Mouse (Mus musculus) frontal cortex, postnatal 14 days (tissue): ENCODE measurements around the gene Arsg.

ENCODE experiments used
- DNase-seq, 2 experiments: peaks; one replicate each; pipeline ENCODE4 v3.0.0; 2022; ENCODE audit warnings: low spot score in 2 of 2

Gene Arsg

DNA sequence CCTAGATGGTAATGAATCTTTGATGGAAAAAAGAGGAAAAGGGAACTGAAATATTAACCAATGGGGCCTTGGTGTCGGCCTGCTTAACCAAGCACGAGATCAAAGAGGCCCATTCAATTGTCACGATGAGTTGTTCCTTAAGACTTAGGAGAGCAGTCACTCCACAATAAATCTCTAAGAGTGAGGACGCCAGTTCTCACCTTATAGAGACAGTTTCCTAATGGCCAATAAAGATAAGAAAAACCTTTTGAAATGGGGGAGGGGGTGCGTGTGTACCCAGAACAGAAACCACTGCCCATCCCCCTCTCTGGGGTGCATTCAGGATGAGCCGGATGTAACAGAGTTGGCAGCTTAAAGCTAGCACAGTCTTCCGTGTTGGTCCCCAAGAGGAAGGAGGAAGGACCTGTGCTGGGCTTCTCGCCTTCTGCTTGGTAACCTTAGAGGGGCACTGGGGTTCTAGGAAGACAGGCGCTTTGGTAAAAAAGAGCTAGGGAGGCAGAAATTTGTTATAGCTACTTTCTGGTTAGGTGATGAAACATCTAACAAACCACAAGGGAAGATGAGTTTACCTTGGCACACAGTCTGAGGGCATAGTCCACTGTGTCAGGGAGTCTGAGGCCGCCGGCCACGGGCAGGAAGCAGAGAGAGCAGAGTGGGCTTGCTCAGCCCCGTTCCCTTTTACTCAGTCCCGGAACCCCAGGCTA is 22.7 kb downstream of the Arsg start:
- no peak for DNase-seq

DNA sequence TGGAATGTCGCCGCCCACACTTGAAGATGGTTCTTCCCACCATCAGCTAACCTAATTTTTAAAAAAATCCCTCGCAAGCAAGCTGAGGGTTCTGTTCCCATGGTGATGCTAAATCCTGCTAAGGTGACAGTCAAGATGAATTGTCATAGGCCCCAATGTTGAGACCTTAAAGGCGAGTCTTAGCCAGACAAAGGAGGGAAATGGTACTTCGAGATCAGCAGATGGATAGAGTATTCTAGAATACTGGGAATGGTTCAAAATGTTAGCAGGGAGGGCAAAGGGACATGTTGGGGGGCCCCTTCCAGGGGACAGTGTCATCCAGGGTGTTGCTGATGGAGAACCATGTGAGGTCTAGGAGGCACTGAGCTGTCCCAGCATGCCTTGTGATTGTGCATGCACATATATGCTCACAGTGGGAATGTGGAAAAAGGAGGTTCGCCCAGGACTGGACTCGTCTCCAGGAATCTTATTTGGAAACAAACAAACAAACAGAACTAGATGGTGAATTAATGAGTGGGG is 23.4 kb downstream of the Arsg start:
- DNase-seq: no peak

- no peak for DNase-seq
Observed at GRCm38 (mm10) chr11:109496996-109497714, 24.0 kb downstream of the Arsg start.

- DNase-seq: no peak
Observed at GRCm38 (mm10) chr11:109497990-109498389, 24.8 kb downstream of the Arsg start.

GRCm38 (mm10) chr11:109500206-109500605 is 27.0 kb downstream of the Arsg start:
- no peak for DNase-seq

GRCm38 (mm10) chr11:109504977-109505376 is 31.8 kb downstream of the Arsg start:
- no peak for DNase-seq

GRCm38 (mm10) chr11:109505823-109506222 is 32.6 kb downstream of the Arsg start:
- no peak for DNase-seq

GRCm38 (mm10) chr11:109507068-109507467 is 33.9 kb downstream of the Arsg start:
- no peak for DNase-seq

DNA sequence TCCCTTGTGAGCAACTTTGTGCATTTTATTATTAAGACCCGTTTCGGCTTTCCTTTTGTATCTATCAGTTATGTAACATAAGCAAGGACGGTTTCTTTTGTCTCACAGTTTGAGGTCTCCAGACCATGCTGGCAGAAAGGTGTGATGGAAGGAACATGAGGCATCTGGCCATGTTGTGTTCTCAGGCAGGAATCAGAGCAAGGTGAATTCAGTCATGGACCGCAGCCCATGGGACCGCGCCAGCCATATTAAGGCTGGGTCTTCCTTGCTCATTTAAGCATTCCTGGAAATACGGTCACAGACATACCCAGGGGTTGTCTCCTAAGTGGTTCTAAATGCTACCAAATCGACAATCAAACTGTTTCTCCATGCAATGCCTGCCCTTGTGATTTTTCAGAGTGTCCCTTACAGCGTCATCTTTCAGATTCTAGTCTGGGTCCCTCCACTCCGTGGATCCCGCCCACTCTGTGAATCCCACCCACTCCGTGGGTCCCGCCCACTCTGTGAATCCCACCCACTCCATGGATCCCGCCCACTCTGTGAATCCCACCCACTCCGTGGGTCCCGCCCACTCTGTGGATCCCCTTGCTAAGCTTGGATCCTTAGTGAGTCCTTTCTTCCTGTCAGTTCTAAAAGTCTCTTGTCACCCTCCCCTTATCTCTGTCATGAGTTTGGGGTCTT is 40.0 kb downstream of the Arsg start:
- no peak for DNase-seq

- DNase-seq: no peak
Observed at GRCm38 (mm10) chr11:109514064-109514612, 41.0 kb downstream of the Arsg start.

DNA sequence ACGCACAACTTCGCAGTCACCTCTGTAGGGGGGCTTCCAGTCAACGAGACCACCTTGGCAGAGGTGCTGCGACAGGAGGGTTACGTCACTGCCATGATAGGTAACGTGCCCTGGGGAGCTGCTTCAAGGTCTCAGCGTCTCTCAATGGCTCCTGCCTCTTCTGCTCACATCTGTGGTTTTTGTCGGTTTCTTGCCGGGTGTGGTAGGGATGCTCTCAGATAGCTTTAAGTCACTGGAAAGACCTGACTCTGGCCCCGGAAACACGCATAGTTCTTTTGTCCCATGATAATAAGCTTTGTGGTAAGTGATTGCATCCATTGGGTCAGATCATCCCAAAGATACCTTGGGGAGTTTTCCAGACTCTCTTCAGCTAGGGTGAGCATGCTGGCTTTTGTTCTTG is 44.2 kb downstream of the Arsg start:
- DNase-seq: no peak

DNA sequence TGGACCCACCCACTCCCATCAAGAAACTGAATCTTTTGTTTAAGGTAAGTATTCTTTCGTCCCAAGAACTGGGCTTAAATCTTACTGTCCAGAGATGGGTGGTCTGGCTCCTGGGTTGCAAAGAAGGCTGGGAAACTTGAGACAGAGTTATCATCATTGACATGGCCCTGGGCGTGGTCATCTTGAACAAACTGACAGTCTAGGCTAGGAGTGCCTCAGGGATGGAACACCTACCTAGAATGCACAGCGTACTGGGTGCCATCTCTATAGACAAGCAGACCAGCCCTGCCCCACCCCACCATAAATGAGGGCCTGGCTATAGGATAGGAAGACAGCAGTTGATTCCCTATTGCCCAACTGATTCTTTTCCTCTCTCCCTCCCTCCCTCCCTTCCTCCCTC is 44.6 kb downstream of the Arsg start:
- no peak for DNase-seq

GRCm38 (mm10) chr11:109520958-109521357 is 47.8 kb downstream of the Arsg start:
- no peak for DNase-seq

DNA sequence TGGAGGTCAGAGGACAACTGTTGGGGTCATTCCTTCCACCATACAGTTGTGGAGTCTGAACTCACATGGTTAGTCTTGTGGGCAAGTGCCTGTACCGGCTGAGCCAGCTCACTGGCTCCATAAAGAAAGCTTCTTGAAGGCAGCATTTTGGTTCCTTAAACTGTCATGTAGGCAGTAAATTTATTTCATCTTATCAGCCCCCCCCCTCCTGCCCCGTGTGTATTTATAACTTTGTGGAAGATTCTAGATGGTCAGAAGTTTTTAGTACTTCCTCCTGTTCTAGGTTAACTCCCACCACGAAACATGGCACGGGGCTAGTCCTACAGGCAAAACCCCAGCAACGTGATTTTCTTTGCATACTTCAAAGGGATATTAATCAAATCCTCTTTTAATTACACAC is 51.7 kb downstream of the Arsg start:
- DNase-seq: no peak

GRCm38 (mm10) chr11:109525571-109525970 is 52.4 kb downstream of the Arsg start:
- DNase-seq: no peak

DNA sequence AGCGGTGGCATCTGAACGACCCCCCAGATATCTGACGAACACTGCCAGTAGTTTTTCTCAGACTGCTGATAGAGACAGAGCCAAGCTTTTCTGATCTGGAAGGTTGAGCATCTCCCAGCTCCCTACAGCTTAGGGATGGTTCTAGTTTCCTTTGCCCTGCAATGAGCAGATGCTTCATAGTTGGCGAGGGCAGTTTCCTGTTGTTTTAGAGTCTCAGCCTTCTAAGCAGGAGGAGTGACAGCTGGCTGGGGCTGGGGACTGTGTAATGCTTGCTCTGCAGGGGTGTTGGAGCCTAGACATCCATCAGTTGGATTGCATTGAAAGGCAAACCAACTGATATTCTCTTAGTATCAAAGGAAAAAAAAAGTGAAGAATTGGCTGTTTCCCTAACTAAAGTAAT is 56.9 kb downstream of the Arsg start:
- no peak for DNase-seq

DNA sequence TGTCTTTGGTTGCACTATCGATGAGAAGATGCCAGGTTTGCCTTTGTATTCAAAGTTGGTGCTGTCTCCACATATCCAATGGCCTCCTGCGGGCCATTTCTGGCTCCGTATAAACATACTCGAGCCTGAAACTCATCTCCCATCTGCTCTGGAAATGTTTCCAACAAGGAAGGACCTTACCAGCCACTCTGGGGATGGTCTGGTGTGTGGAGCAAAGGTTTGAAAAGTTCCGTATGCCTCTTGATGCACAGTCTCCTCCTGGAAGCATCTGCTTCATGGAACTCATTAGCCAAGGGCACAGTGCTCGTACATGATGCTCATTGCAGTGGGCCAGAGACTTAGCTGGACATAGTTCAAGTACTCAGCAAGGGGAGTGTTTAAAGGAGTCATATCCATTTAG is 62.8 kb downstream of the Arsg start:
- no peak for DNase-seq

DNA sequence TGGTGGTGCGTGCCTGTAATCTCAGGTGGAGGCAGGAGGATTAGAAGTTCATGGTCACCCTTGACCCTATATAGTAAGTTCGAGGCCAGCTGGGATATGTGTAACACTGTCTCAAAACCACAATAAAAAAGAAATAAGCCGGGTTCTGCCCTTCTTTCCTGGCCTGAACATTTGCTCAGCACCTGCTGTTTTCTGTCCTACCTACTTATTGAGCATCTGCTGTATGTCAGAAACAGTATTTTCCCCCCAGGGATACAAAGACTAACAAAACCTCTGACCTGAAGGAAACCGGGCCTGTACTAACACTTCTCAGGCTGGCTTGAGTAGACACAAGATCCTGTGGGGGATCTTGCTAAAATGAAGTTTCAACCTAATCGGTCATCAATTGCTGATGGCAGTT is 63.8 kb downstream of the Arsg start:
- no peak for DNase-seq

GRCm38 (mm10) chr11:109539290-109539689 is 66.1 kb downstream of the Arsg start:
- no peak for DNase-seq

DNA sequence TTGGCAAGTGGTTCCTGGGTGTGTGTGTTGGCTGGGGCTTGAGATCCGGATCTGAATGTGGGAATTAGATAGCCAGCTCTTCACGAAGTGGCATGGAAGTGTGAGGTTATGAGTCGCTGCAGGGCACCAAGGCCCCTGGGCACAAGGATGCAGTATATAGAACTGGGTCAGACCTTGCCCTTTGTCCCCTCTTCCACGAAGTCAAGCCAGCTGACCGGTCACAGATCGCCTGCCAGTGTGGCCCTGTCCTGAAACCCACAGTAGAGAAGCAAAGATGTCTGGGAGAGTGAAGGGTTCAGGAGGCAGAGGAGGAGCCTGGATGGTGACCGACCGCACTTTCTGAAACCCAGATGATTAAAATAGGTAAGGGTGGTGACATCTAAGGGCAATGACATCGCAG is 70.3 kb downstream of the Arsg start:
- DNase-seq: no peak

DNA sequence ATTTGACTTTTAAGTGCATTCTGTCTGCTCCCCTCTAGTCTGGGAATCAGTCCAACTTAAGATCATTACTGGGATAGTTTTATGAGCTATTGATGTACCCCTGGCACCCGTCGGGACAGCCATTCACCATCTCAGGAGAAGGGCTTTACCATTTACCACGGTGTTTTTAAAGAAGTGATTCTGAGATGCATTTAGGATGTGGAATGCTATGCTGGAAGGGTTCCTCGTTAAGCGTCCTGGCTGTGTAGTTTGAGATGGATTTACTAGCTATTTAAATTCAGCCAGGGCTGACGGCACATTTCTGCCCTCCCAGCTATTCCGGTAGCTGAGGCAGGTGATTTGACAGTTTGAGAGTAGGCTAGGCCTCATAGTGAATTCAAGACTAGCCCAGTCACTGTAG is 71.3 kb downstream of the Arsg start:
- DNase-seq: no peak

DNA sequence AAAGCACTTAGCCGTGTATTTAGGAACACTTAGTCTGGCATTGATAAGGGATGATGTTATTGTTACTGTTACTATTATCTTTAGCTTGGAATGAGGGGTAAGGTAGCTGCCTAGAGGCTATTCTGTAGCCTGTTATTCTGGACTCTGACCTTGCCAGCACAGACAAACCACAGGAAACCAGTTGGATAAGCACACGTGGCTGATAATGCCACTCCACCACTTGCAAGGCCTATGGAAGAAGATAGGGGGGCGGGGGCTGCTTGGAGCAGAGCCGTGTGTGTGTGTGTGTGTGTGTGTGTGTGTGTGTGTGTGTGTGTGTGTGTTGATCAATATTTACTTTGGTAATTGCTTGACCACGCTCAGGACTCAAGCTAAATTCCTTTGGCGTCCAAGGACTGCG is 72.1 kb downstream of the Arsg start:
- no peak for DNase-seq
